Mouse (Mus musculus): Measurements from ENCODE around the gene Mcee. TPM values are rescaled to one million over a fixed set of nuclear protein-coding genes. Genes with fewer than 3 reads are reported as not detected.

The Mcee gene
- polyA plus RNA-seq, 1 experiment from 2014 or later: 53.3 TPM

GRCm38 (mm10) chr7:64450631-64451030, 58.2 kb downstream of the Mcee start:
- H3K4me3 ChIP-seq: no peak overlapping the region
- ATAC-seq (ENCODE audit: low FRiP score): no peak
- H3K9ac ChIP-seq: no peak overlapping the region
- H3K4me1 ChIP-seq (replicated peaks): peaks cover 14% of the 10 kb centered on the region; the same call in 1 of the 2 replicates
- H3K4me2 ChIP-seq: no peak overlapping the region
- no peaks in the 10 kb centered on the region for H3K36me3 ChIP-seq
- 82% methylated on average over 13 of the region's 13 CpGs for WGBS
- no peaks in the 10 kb centered on the region for H3K9me3 ChIP-seq
- H3K27ac ChIP-seq: no peak overlapping the region
- H3K27me3 ChIP-seq: no peaks in the 10 kb centered on the region

- Histone ChIP-seq H3K27me3 (no peaks in the 10 kb centered on the region), H3K4me3 (no peak overlapping the region), H3K36me3 (no peaks in the 10 kb centered on the region), H3K4me1 (replicated peaks) (peaks cover 14% of the 10 kb centered on the region; the same call in 1 of the 2 replicates), H3K9ac (no peak overlapping the region), H3K27ac (peak overlapping the region; percentile 27; the same call in 1 of the 2 replicates), H3K4me2 (no peak overlapping the region), H3K9me3 (no peaks in the 10 kb centered on the region)
- ATAC-seq (ENCODE audit: low FRiP score): peak; percentile 82
- WGBS: 14% methylated on average over 4 of the region's 4 CpGs
Observed at GRCm38 (mm10) chr7:64451441-64451840, 59.0 kb downstream of the Mcee start.

- no peaks in the 10 kb centered on the region for H3K36me3 ChIP-seq
- H3K9ac ChIP-seq: no peak overlapping the region
- no peak overlapping the region for H3K4me3 ChIP-seq
- no peak overlapping the region for H3K27ac ChIP-seq
- ATAC-seq (ENCODE audit: low FRiP score): peak; percentile 36; the same call in 1 of the 2 replicates
- no peaks in the 10 kb centered on the region for H3K9me3 ChIP-seq
- H3K4me2 ChIP-seq: no peak overlapping the region
- WGBS: 89% methylated on average over 5 of the region's 5 CpGs
- peaks cover 16% of the 10 kb centered on the region; the same call in 1 of the 2 replicates for H3K4me1 ChIP-seq (replicated peaks)
- no peaks in the 10 kb centered on the region for H3K27me3 ChIP-seq
Observed at GRCm38 (mm10) chr7:64451861-64452382, 59.5 kb downstream of the Mcee start.

GRCm38 (mm10) chr7:64452471-64453222, 60.2 kb downstream of the Mcee start:
- H3K4me2 ChIP-seq: no peak overlapping the region
- no peaks in the 10 kb centered on the region for H3K36me3 ChIP-seq
- H3K27me3 ChIP-seq: no peaks in the 10 kb centered on the region
- H3K27ac ChIP-seq: no peak overlapping the region
- no peaks in the 10 kb centered on the region for H3K9me3 ChIP-seq
- no peak overlapping the region for H3K9ac ChIP-seq
- 74% methylated on average over 4 of the region's 4 CpGs for WGBS
- no peak for ATAC-seq (ENCODE audit: low FRiP score)
- H3K4me1 ChIP-seq (replicated peaks): peaks cover 16% of the 10 kb centered on the region; the same call in 1 of the 2 replicates
- H3K4me3 ChIP-seq: no peak overlapping the region

- H3K27ac ChIP-seq: no peak overlapping the region
- no peaks in the 10 kb centered on the region for H3K9me3 ChIP-seq
- no peaks in the 10 kb centered on the region for H3K27me3 ChIP-seq
- H3K4me3 ChIP-seq: no peak overlapping the region
- no peak for ATAC-seq (ENCODE audit: low FRiP score)
- no peaks in the 10 kb centered on the region for H3K36me3 ChIP-seq
- 67% methylated on average over 4 of the region's 4 CpGs for WGBS
- no peak overlapping the region for H3K9ac ChIP-seq
- H3K4me1 ChIP-seq (replicated peaks): peaks cover 14% of the 10 kb centered on the region; the same call in 1 of the 2 replicates
- no peak overlapping the region for H3K4me2 ChIP-seq
Observed at GRCm38 (mm10) chr7:64456176-64456575, 63.8 kb downstream of the Mcee start.

- WGBS: 72% methylated on average over 3 of the region's 3 CpGs
- Histone ChIP-seq H3K36me3 (no peaks in the 10 kb centered on the region), H3K27ac (no peak overlapping the region), H3K4me1 (replicated peaks) (peaks cover 9% of the 10 kb centered on the region; the same call in 1 of the 2 replicates), H3K9ac (no peak overlapping the region), H3K9me3 (no peaks in the 10 kb centered on the region), H3K27me3 (no peaks in the 10 kb centered on the region), H3K4me2 (no peak overlapping the region), H3K4me3 (no peak overlapping the region)
- no peak for ATAC-seq (ENCODE audit: low FRiP score)
Observed at GRCm38 (mm10) chr7:64456676-64457075, 64.3 kb downstream of the Mcee start.

GRCm38 (mm10) chr7:64457811-64458210, 65.4 kb downstream of the Mcee start:
- no peaks in the 10 kb centered on the region for H3K36me3 ChIP-seq
- H3K9ac ChIP-seq: no peak overlapping the region
- no peak overlapping the region for H3K4me3 ChIP-seq
- H3K27ac ChIP-seq: no peak overlapping the region
- H3K4me2 ChIP-seq: no peak overlapping the region
- 85% methylated on average over 2 of the region's 2 CpGs for WGBS
- no peak for ATAC-seq (ENCODE audit: low FRiP score)
- no peaks in the 10 kb centered on the region for H3K9me3 ChIP-seq
- H3K27me3 ChIP-seq: no peaks in the 10 kb centered on the region
- 0 out of 2 replicates have a peak, but pooled peaks cover 2% of the 10 kb centered on the region for H3K4me1 ChIP-seq (replicated peaks)

Other genes starting within 250 kb of the Mcee start
- 0.26 and 0.66 TPM in 2 replicates for gene Trpm1, start 238.8 kb upstream of the Mcee start, polyA plus RNA-seq (2015; fragmentation: Nextera tagmentation; extraction: Ambion mirVana)
- 10.7 and 11.2 TPM in 2 replicates for gene Mtmr10, start 105.0 kb upstream of the Mcee start, polyA plus RNA-seq (2015; fragmentation: Nextera tagmentation; extraction: Ambion mirVana)
- gene Fan1, start 18.5 kb upstream of the Mcee start, polyA plus RNA-seq (2015; fragmentation: Nextera tagmentation; extraction: Ambion mirVana): 7.8 and 9.1 TPM in 2 replicates
- 27.9 and 28.8 TPM in 2 replicates for gene Mphosph10, start 339 bp upstream of the Mcee start, polyA plus RNA-seq (2015; fragmentation: Nextera tagmentation; extraction: Ambion mirVana)
- gene Apba2, start 109.1 kb downstream of the Mcee start, polyA plus RNA-seq (2015; fragmentation: Nextera tagmentation; extraction: Ambion mirVana): 152 and 154 TPM in 2 replicates

All from hindbrain, embryonic 13.5 days (tissue).